Mouse (Mus musculus) embryonic facial prominence, embryonic 15.5 days (tissue): ENCODE measurements around the gene Mdfi. TPM values are rescaled to one million over a fixed set of nuclear protein-coding genes. Genes with fewer than 3 reads are reported as not detected.

ENCODE experiments used
- ATAC-seq: fragments of 200-750 bp; cut with Nextera tagmentation; 2 replicates; pipeline ENCODE4 v1.8.0; 2017; ENCODE audit warnings: low read depth, moderate TSS enrichment; ENCODE audit not compliant: insufficient number of reproducible peaks, low FRiP score, low TSS enrichment
- H3K27ac ChIP-seq: fragments of 300-500 bp; sonication (generic); replicated peaks from 2 replicates; pipeline ENCODE4 v1.5.1; 2015; ENCODE audit warnings: mild to moderate bottlenecking, inconsistent platforms
- H3K27me3 ChIP-seq: fragments of 300-500 bp; sonication (generic); 2 replicates; pipeline ENCODE4 v1.6.1; 2015; ENCODE audit warnings: inconsistent platforms
- H3K36me3 ChIP-seq: fragments of 300-500 bp; sonication (generic); 2 replicates; pipeline ENCODE4 v1.6.1; 2015; ENCODE audit warnings: mild to moderate bottlenecking, inconsistent platforms
- H3K4me1 ChIP-seq: fragments of 300-500 bp; sonication (generic); 2 replicates; pipeline ENCODE4 v1.6.1; 2015; ENCODE audit warnings: inconsistent platforms
- H3K4me2 ChIP-seq: fragments of 300-500 bp; sonication (generic); replicated peaks from 2 replicates; pipeline ENCODE4 v1.6.1; 2015; ENCODE audit warnings: mild to moderate bottlenecking, inconsistent platforms
- H3K4me3 ChIP-seq: fragments of 300-500 bp; sonication (generic); replicated peaks from 2 replicates; pipeline ENCODE4 v1.5.1; 2015; ENCODE audit warnings: mild to moderate bottlenecking, inconsistent platforms
- H3K9ac ChIP-seq: fragments of 300-500 bp; sonication (generic); 2 replicates; pipeline ENCODE4 v1.6.1; 2015; ENCODE audit warnings: inconsistent platforms
- H3K9me3 ChIP-seq: fragments of 300-500 bp; sonication (generic); replicated peaks from 2 replicates; pipeline ENCODE4 v1.6.1; 2016; ENCODE audit warnings: inconsistent platforms
- WGBS: fragments of 180-500 bp; shearing (Covaris S2); methylation state at CpG from one replicate; pipeline ENCODE4 v1.1.7; 2015; 5-methylcytosine and 5-hydroxymethylcytosine counted together
- polyA plus RNA-seq: library from polyadenylated mRNA; unstranded; fragments of >200 nt; fragmentation: Nextera tagmentation; extraction: Ambion mirVana; gene quantifications from 2 replicates; pipeline ENCODE4 v1.2.1, GENCODE M21; 2015

Mdfi gene
- polyA plus RNA-seq, 1 experiment from 2014 or later: 25.3 TPM

DNA sequence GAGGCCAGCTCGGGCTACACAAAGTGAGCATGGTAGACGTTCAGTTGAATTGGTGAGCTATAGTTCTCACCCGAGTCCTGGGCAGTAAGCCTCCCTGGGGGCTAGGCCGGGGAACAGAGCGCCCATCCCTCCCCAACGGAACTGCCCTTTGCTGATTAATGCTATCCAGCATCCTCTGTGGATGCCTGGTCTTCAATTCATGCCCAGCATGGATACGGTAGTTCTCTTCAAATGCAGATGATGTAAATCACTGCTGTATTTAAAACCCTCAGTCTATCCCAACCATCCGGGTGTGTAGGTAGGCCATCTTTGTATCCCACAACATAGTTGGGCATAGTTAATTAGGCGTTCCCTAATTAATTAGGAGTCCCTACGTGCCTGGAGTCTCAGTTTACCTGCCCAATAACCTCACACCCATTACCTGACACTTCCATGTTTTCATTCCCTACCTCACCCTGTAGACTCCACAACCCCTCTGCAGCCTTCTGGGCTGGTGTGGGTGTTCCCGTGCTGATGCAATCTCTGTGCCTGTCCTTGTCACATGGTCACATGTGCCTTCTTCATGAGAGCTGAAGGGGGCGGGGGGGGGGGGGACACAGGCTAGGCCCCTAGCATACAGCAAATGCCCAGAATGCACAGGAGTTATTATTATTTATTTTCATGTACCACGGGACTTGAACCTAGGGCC, 16.3 kb downstream of the Mdfi start:
- H3K9ac ChIP-seq: no peak overlapping the region
- 85% methylated on average over 13 of the region's 13 CpGs for WGBS
- no peak for ATAC-seq
- peaks cover 69% of the 10 kb centered on the region for H3K36me3 ChIP-seq
- H3K4me3 ChIP-seq: no peak overlapping the region
- H3K4me1 ChIP-seq: peaks cover 63% of the 10 kb centered on the region
- no peak overlapping the region for H3K27ac ChIP-seq
- no peaks in the 10 kb centered on the region for H3K9me3 ChIP-seq
- no peak overlapping the region for H3K4me2 ChIP-seq
- no peaks in the 10 kb centered on the region for H3K27me3 ChIP-seq

DNA sequence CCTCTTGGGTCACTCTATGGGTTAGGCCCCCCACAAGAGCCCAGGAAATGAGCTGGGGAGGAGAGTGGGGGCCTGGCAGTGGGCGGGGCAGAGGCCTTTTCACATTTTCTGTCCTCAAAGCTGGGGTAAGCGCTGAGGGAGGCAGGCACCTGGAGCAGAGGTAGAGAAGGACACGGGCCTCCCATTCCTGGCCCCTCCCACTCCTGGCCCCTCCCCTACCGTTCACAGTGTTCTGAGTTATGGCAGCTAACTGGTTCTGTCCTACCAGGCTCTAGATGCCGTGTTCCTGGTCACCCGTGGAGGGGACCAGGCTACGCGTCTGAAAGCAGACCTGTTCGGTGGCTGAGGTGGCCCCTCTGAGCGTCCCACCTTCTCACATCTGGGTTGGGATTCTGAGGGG, 19.0 kb downstream of the Mdfi start:
- no peak overlapping the region for H3K4me3 ChIP-seq
- H3K36me3 ChIP-seq: peaks cover 55% of the 10 kb centered on the region
- H3K27me3 ChIP-seq: no peaks in the 10 kb centered on the region
- peaks cover 42% of the 10 kb centered on the region for H3K4me1 ChIP-seq
- H3K9me3 ChIP-seq: no peaks in the 10 kb centered on the region
- ATAC-seq: no peak
- WGBS: 57% methylated on average over 10 of the region's 10 CpGs
- no peak overlapping the region for H3K27ac ChIP-seq
- H3K4me2 ChIP-seq: no peak overlapping the region
- no peak overlapping the region for H3K9ac ChIP-seq

DNA sequence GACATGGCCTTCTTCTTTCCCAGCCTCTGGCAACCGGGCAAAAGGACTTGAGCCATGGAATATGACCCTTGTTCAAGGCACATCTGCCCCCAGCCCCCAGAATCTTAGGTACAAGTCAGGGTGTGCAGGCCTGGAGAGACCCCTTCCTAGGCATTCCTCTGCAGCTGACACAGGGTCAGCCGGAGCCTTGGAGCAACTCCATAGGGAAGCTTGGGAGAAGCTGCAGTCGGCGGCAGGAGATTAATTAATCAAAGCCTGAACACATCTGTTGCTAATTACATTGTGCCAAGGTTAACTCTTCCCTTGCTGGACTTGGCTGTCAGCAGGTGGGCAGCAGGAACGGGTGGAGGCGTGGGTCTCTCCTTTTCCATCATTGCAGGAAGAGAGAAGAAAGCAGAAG, 20.0 kb downstream of the Mdfi start:
- H3K27me3 ChIP-seq: no peaks in the 10 kb centered on the region
- no peak overlapping the region for H3K4me3 ChIP-seq
- no peak for ATAC-seq
- H3K4me2 ChIP-seq: no peak overlapping the region
- no peak overlapping the region for H3K9ac ChIP-seq
- H3K4me1 ChIP-seq: peaks cover 41% of the 10 kb centered on the region
- H3K27ac ChIP-seq: peak overlapping the region; percentile 76
- 22% methylated on average over 6 of the region's 6 CpGs for WGBS
- H3K36me3 ChIP-seq: peaks cover 46% of the 10 kb centered on the region
- H3K9me3 ChIP-seq: no peaks in the 10 kb centered on the region

DNA sequence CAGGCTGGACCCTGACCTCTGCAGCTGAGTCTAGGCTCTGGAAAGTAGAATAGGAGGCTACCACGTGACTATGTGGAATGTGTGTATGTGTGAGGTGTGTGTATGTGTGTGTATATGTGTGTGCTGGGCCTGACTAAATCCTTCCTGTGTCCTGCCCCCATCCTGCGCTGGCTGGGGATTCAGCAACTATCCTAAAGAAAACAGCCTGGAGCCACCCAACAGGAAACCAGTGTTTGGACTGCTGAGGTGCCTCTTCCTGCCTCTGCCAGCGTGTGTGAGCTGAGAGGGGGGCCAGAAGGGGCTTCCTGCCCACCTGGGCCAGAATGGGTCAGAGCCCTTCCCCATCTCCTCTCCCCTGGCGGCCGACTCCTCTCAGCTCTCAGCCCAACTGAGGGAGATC, 20.9 kb downstream of the Mdfi start:
- H3K4me1 ChIP-seq: peaks cover 43% of the 10 kb centered on the region
- WGBS: 32% methylated on average over 5 of the region's 5 CpGs

DNA sequence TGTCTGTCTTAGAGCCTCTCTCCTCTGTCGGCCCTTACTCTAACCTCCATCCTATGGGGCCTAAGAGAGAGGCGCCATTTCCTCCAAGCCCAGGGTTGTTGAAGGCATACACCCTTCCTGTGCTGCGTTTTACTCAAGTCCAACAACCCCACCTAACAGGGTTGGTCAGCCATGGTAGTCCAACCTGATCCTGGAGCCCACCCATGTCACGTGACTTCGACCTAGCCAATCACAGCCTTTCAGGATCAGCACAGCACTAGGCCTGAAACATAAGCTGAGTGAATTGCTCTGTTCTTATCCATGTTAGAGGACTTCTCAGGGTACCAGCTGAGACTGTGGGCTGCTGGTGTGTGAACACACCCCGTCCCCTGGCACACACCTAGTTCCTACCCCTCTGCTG, 22.3 kb downstream of the Mdfi start:
- 82% methylated on average over 6 of the region's 6 CpGs for WGBS
- Histone ChIP-seq H3K4me1 (peaks cover 43% of the 10 kb centered on the region), H3K9ac (no peak overlapping the region), H3K27ac (no peak overlapping the region), H3K4me3 (no peak overlapping the region), H3K27me3 (no peaks in the 10 kb centered on the region), H3K9me3 (no peaks in the 10 kb centered on the region), H3K36me3 (peaks cover 24% of the 10 kb centered on the region), H3K4me2 (no peak overlapping the region)
- ATAC-seq: no peak

More for the DNA sequence above, 20.9 kb downstream of the Mdfi start:
- Histone ChIP-seq H3K36me3 (peaks cover 37% of the 10 kb centered on the region), H3K9me3 (no peaks in the 10 kb centered on the region), H3K4me3 (no peak overlapping the region), H3K27me3 (no peaks in the 10 kb centered on the region), H3K4me2 (no peak overlapping the region), H3K9ac (no peak overlapping the region), H3K27ac (peak overlapping the region; percentile 76)
- peak; percentile 63 for ATAC-seq

DNA sequence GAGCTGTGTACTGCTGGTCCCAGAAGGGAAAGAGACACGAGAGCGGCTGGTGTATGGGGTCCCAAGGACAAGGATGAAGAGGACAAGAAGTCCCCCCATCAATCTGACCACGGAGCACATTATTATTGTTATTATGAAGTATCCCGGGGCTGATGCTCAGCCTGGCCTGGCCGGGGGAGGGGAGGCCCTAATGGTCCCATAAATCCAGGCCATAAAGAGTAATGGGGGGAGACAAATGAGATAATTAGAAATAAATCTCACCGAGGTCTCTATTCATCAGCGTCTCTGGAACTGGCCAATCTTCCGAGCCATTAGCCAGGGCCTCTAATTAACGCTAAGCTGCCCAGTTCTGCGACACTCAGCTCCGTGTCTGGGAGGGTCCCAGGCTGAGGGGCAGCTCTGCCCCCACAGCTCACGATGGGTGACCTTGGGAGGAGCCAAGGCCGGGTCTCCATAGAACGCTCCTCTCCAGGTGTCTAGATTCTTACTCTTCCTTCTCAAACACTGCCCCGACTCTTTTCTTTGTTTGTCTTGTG, 23.2 kb downstream of the Mdfi start:
- H3K27me3 ChIP-seq: no peaks in the 10 kb centered on the region
- 74% methylated on average over 15 of the region's 15 CpGs for WGBS
- no peak for ATAC-seq

DNA sequence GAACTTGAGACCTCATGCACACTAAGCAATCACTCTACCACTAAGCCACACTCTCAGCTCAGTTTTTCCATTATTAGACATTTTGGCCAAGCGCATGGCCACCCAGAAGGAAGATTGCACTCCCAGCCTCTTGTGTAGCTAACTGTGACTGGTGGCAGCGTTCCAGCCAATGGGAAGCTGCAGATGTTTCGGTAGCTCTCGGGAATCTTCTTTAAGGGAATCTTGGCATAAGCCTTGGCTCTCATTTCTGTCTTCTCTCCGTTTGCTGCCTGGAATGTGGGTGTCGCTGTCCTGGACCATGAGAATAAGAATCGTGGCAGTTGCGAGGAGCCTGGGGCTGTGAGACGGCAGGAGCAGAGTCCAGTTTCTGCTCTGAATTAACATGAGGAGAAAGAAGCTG, 28.3 kb downstream of the Mdfi start:
- Histone ChIP-seq H3K36me3 (no peaks in the 10 kb centered on the region), H3K4me2 (peak overlapping the region; percentile 4), H3K4me1 (peaks cover 31% of the 10 kb centered on the region), H3K9ac (no peak overlapping the region), H3K9me3 (no peaks in the 10 kb centered on the region), H3K27ac (peak overlapping the region; percentile 51; the same call in 1 of the 2 replicates), H3K4me3 (no peak overlapping the region), H3K27me3 (no peaks in the 10 kb centered on the region)
- 25% methylated on average over 9 of the region's 9 CpGs for WGBS
- ATAC-seq: no peak; the same call in 1 of the 2 replicates

More for the DNA sequence above, 23.2 kb downstream of the Mdfi start:
- Histone ChIP-seq H3K36me3 (peaks cover 18% of the 10 kb centered on the region), H3K9me3 (no peaks in the 10 kb centered on the region), H3K9ac (no peak overlapping the region), H3K4me3 (no peak overlapping the region), H3K4me1 (peaks cover 47% of the 10 kb centered on the region), H3K27ac (no peak overlapping the region), H3K4me2 (no peak overlapping the region)

DNA sequence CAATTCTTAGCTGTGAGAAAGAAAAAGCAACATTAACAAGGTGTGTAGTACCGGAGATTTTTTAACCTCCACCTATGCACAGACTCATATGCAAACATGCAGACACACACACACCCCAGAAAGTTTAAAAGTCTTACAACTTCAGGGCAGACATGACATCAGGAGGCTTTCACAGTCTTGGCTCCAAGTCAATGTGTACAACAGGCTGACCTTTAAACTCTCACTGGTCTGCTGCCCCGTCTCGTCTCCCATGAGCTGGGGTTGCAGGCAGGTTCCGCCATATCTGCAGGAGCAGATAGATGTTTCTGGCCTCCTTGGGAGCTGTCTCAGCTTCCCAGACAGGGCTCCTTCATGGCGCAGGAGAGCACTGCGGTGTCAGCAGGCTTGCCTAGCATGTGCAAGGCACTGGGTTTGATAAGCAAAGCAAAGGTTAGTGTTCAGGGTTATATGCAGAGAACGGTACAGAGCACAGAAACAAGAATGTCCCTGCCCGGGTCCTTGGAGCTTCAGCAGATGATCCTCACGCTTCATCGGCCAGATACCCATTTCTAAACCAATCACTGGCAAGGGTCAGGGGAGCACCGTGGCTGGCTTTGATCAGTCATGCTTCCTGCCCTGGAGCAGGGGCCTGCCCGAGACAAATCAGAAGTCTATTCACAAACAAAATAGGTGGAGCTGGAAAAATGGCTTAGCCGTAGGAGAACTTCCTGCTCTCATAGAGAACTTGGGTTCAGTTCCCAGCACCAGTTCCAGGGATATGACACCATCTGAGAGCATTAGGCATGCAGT, 29.2 kb downstream of the Mdfi start:
- Histone ChIP-seq H3K36me3 (no peaks in the 10 kb centered on the region), H3K27me3 (no peaks in the 10 kb centered on the region), H3K27ac (no peak overlapping the region), H3K9me3 (no peaks in the 10 kb centered on the region), H3K9ac (no peak overlapping the region), H3K4me1 (peaks cover 31% of the 10 kb centered on the region), H3K4me3 (no peak overlapping the region), H3K4me2 (no peak overlapping the region)
- WGBS: 43% methylated on average over 13 of the region's 13 CpGs
- ATAC-seq: no peak

DNA sequence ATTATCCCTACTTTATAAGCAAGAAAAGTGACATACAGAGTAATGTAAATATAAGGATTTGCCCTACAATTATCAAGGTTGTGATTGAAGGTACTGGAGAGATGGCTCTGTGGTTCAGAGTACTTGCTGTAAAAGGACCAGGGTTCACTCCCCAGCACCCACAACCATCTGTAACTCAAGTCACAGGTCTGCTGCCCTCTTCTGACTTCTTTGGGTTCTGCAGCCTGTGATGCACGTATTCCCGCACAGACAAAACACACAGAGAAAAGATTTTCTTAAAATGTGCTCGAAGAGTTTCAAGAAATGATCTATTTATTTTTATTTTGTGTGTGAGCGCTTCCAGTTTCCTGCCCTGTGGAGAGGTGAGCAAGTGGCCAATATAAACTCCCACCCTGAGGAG, 30.8 kb downstream of the Mdfi start:
- Histone ChIP-seq H3K4me1 (peaks cover 25% of the 10 kb centered on the region), H3K27me3 (no peaks in the 10 kb centered on the region), H3K4me3 (no peak overlapping the region), H3K4me2 (no peak overlapping the region), H3K27ac (no peak overlapping the region), H3K9me3 (no peaks in the 10 kb centered on the region), H3K9ac (no peak overlapping the region), H3K36me3 (no peaks in the 10 kb centered on the region)
- ATAC-seq: no peak
- 95% methylated on average over 4 of the region's 4 CpGs for WGBS

DNA sequence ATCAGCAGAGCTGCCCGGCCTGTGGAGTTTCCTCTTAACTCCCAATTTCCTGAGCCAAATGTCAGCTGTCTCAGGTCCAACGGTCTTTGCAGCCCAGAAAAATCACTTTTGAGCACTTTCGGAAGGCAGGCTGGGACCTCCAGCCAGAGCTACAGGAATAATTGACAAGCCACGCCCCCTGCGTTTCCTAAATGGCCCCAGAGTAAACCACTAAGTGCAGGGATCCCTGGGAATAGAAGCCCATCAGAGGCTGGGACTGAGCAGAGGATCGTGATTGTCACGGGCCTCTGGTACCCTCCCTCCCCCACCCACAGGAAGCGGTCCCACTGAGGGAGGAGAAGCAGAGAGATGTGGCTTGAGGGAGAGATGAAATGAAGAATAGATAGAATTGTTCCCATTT, 31.7 kb downstream of the Mdfi start:
- Histone ChIP-seq H3K4me3 (no peak overlapping the region), H3K4me2 (no peak overlapping the region), H3K27me3 (no peaks in the 10 kb centered on the region), H3K9ac (no peak overlapping the region), H3K9me3 (no peaks in the 10 kb centered on the region), H3K4me1 (peaks cover 25% of the 10 kb centered on the region), H3K36me3 (no peaks in the 10 kb centered on the region), H3K27ac (no peak overlapping the region)
- WGBS: 10% methylated on average over 8 of the region's 8 CpGs
- ATAC-seq: 0 out of 2 replicates have a peak, but pooled peaks have one; percentile 30

DNA sequence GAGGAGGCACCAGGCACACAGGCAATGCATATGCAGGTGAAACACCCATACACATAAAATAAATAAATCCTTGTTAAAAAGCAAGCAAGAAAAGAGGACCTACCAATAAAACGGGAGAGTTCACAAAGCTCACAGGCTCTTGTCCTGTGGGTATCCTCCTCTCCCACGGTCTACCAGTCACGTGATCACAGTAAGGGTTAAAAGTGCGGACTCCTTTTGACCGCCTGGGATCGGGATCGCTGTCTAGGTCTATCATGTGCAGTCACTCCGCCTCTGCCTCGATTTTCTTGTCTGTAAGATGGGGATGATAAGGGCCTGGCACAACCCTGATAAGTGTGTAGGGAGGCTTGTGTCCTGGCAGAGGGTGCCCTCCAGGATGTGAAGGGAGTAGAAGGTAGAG, 37.1 kb downstream of the Mdfi start:
- no peak overlapping the region for H3K4me3 ChIP-seq
- H3K36me3 ChIP-seq: no peaks in the 10 kb centered on the region
- H3K4me1 ChIP-seq: peaks cover 18% of the 10 kb centered on the region
- no peaks in the 10 kb centered on the region for H3K27me3 ChIP-seq
- no peaks in the 10 kb centered on the region for H3K9me3 ChIP-seq
- no peak overlapping the region for H3K4me2 ChIP-seq
- no peak overlapping the region for H3K9ac ChIP-seq
- no peak overlapping the region for H3K27ac ChIP-seq
- no peak for ATAC-seq
- 82% methylated on average over 9 of the region's 9 CpGs for WGBS
